Mouse (Mus musculus): ENCODE results near the gene Mast4.

DNA sequence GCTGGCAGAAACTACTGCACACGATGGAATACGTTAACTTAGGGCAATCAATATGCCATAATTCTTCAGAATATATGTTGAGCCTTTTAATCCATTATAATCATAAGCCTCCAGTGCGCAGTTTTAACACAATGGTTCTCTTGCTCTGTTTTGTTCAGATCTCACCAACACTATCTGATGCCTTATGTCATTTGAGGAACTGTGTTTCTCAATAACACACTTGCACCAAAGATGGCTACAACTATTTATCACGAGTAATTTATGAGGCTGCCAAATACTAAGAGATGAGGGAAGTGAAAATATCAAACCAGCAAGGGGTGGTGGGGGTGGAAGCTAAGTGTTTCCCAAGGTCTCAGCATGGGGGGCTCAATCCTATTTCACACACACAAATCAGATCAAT, 448.1 kb downstream of the Mast4 start:
- TF ChIP-seq CTCF (IDR thresholded peaks at IDR 0.05; ENCODE audit: low read depth, low read length): no peak
- no peak for TF ChIP-seq POLR2A (IDR thresholded peaks at IDR 0.05; ENCODE audit: extremely low read depth, insufficient read depth, low read length)
